Mouse (Mus musculus) olfactory bulb, adult 2 months (tissue): ENCODE results near the gene Rragc. TPM values are rescaled to one million over a fixed set of nuclear protein-coding genes. Genes with fewer than 3 reads are reported as not detected.

Experiments used
- H3K27ac ChIP-seq: fragments of 200-500 bp; 2 replicates; pipeline ENCODE4 v1.5.1; 2012; ENCODE audit warnings: low read depth, low read length; ENCODE audit not compliant: insufficient read depth
- H3K4me1 ChIP-seq: fragments of 200-500 bp; 2 replicates; pipeline ENCODE4 v1.6.1; 2012; ENCODE audit warnings: low read length; ENCODE audit not compliant: control insufficient read depth, insufficient read depth
- H3K4me3 ChIP-seq: fragments of 200-500 bp; 2 replicates; pipeline ENCODE4 v1.5.1; 2012; ENCODE audit warnings: mild to moderate bottlenecking, low read depth, low read length, moderate library complexity; ENCODE audit not compliant: insufficient read depth
- CTCF ChIP-seq: fragments of 200-500 bp; IDR thresholded peaks from 2 replicates; pipeline ENCODE4 v1.5.1; 2012; ENCODE audit warnings: low read depth, mild to moderate bottlenecking, low read length, moderate library complexity; ENCODE audit not compliant: insufficient read depth
- POLR2A ChIP-seq: fragments of 200-500 bp; IDR thresholded peaks from 2 replicates; pipeline ENCODE4 v1.6.1; 2012; ENCODE audit warnings: mild to moderate bottlenecking, low read depth, low read length, moderate library complexity; ENCODE audit not compliant: insufficient read depth
- WGBS: fragments of 180-500 bp; shearing (Covaris S2); methylation state at CpG from one replicate; pipeline ENCODE4 v1.1.7; 2018; 5-methylcytosine and 5-hydroxymethylcytosine counted together
- polyA plus RNA-seq: library from polyadenylated mRNA; stranded (reverse); fragments of >200 nt; gene quantifications from 2 replicates; pipeline ENCODE4 v1.2.4, GENCODE M21; 2012; ENCODE audit warnings: low replicate concordance; ENCODE audit not compliant: missing spikeins, insufficient read depth, insufficient read length

Rragc gene
- polyA plus RNA-seq, 1 experiment, result 118 TPM

DNA sequence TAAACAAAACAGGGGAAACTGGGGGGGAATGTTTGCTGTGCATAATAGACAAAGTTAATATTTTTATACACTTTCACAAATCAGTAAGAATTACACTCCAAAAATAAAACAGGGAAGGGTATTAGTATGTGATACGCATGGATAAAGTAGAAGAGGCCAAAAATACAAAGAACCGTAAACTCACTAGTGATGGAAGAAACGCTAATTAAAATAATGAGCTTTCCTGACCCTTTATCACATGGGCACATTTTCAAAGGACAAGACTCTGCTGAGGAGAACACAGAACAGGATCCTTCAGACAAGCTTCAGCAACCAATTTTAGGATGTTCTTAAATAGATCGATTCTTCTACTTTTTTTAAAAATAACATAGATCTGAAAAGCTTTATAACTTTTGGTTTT is 29.5 kb downstream of the Rragc start:
- no peak overlapping the region for H3K4me3 ChIP-seq
- TF ChIP-seq POLR2A (no peak), CTCF (no peak)
- 0 out of 2 replicates have a peak, but pooled peaks cover 2% of the 10 kb centered on the region for H3K4me1 ChIP-seq
- H3K27ac ChIP-seq, result no peak overlapping the region
- WGBS, result 81% methylated on average over 4 of the region's 4 CpGs

DNA sequence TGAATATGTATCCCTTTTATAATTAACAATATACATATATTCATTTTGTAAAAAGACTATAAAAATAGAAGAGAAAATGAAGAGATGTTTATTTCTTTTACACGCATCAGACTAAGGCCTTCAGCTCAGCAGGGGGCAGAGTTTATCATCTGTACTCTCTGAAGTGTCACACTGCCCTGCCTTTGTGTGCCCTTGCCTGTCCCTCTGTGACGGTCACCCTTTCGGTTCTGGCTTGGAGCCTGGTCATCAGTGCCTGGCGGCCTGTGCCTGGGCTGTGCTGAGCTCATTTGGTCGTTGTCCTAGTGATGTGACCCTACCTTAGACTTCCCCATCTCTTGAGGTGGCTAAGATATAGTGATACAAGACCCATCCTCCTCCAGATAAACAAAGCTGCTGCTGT is 29.9 kb downstream of the Rragc start:
- H3K4me1 ChIP-seq, result 0 out of 2 replicates have a peak, but pooled peaks cover 2% of the 10 kb centered on the region
- 75% methylated on average over 5 of the region's 5 CpGs for WGBS
- H3K4me3 ChIP-seq, result no peak overlapping the region
- TF ChIP-seq CTCF (no peak), POLR2A (no peak)
- H3K27ac ChIP-seq, result no peak overlapping the region

DNA sequence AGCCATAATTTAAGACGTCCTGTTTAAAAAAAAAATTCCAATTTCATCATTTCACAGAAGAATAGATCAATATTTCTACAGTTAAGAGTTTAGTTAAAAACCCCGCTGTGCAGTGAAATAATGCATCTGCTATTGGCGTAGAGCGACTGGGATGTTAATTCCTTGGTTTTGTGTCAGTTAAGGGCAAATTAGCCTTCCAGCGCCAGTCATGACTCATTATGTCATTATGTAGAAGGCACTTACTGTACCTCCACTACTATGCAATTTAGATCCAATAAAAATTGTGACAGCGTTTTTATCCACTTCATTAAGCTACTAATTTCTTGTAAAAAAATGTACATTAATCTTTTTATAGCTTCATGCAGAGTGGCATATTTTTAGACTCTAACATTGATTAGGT is 31.7 kb downstream of the Rragc start:
- WGBS, result 56% methylated on average over 6 of the region's 6 CpGs
- H3K4me3 ChIP-seq, result no peak overlapping the region
- no peak for TF ChIP-seq POLR2A
- TF ChIP-seq CTCF, result no peak
- 0 out of 2 replicates have a peak, but pooled peaks cover 2% of the 10 kb centered on the region for H3K4me1 ChIP-seq
- H3K27ac ChIP-seq, result no peak overlapping the region

DNA sequence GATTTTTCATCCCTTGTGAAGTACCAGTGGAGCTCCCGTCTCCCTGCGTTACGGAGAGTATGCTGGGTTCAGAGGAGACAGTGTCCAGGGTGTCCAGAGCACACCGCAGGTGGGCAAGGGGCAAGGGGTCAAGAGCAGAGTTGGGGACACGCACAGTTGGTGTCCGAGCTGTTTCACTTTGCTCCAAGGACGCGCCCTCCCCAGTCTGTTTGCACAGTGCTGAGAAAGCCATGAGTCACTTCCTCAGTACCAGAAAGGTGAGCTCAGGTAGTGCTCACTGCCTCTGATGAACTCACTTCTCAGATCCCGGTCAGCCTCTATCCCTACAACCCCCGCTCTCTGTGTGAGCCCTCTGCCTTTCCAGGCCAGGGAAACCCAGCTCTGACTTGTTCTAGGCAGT is 32.4 kb downstream of the Rragc start:
- Histone ChIP-seq H3K4me3 (no peak overlapping the region), H3K4me1 (0 out of 2 replicates have a peak, but pooled peaks cover 2% of the 10 kb centered on the region), H3K27ac (no peak overlapping the region)
- 91% methylated on average over 10 of the region's 10 CpGs for WGBS
- no peak for TF ChIP-seq CTCF
- TF ChIP-seq POLR2A, result no peak

DNA sequence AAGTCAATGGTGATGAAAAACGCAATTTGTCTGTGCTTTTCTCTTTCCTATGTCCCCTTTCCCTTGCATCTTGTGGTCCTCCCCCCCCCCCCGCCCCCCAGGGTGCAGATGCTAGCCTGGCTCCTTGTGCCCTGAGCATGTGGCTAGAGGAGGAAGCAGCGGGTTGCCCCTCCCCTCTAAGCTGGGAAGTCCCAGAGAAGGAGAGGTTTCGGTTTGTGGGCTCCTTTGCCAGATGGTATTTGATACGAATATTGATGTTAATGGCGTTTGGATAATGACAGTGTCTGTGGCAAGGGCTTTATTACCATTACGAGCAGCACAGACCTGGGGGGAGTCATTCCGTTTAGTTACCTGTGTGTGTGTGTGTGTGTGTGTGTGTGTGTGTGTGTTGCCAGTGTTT is 34.8 kb downstream of the Rragc start:
- TF ChIP-seq POLR2A (no peak), CTCF (no peak)
- WGBS, result 57% methylated on average over 8 of the region's 8 CpGs
- Histone ChIP-seq H3K27ac (no peak overlapping the region), H3K4me1 (peaks cover 5% of the 10 kb centered on the region; the same call in 1 of the 2 replicates), H3K4me3 (no peak overlapping the region)

DNA sequence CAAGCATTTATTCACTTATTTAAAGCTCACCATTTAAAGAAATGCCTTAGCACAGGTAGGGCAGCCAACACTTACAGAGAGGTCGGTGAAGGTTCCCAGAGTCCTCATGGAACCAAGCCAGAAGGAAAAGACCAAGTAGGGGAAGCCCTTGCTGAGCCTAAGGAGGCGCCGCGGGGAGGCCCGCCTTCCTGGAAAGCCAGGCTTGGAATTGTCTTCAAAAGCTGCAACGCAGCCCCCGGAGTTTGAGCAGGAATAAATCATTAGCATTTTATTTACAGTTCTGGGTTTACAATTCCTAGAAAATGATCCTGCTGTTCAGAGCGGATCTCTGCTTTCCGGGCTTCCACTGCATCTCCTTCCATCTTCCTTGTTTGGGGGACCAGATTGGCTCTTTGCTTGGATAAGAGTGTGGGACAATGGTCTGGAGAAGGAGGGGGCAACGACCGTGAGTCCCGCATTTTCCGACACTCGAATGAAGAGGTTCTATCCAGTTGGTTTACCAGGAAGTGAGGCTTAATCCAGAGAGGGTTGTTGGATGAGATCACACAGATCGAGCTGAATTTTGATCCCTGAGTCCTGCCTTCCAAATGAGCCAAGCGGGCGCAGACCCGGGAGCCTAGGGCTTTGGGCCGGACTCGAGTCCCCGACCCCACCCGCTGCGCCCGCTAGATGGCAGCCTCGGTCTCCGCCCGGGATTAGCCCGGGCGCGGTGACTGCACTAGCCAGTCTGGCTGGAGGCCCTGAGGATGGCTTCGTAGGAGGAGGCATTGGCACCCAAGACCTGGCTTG is 39.7 kb downstream of the Rragc start:
- no peak overlapping the region for H3K27ac ChIP-seq
- no peak overlapping the region for H3K4me3 ChIP-seq
- WGBS, result 6% methylated on average over 31 of the region's 31 CpGs
- TF ChIP-seq POLR2A (no peak), CTCF (peak; percentile 71)
- peaks cover 6% of the 10 kb centered on the region for H3K4me1 ChIP-seq

DNA sequence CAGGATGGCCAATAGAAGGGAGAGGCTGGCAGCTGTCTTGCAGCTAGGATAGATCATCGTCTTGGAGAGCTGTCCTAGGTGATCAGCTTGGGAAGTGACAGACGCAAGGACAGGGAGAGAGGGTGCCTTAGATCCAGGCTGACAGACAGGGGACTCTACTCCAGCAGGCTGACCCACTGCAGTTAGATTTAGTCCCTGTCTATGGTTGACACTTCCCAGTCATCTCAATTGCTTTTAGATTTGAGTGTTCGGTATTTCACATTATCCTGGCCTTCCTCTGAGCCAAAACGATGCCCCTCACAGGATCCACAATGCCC is 40.2 kb downstream of the Rragc start:
- H3K4me3 ChIP-seq, result no peak overlapping the region
- H3K27ac ChIP-seq, result no peak overlapping the region
- peaks cover 6% of the 10 kb centered on the region for H3K4me1 ChIP-seq
- TF ChIP-seq CTCF, result no peak
- no peak for TF ChIP-seq POLR2A
- WGBS, result 74% methylated on average over 4 of the region's 4 CpGs

DNA sequence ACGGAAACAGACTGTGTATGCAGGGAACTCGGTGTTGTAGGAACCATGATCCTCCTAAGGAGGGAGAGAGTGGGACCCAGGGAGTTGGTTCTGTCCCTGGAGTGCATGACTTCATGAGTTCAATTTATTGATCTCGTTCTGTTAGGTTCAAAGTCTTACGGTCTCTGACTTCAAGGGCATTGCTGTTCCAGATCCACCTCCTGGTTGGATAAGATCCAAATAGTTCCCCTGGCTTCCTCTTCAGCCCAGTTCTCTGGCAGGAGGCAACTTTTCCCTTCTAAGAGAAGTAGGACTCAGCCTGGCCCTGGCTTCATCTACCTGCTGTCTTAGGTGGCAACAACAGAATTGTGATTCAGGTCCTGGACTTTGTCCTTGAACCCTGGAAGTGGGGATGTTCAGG is 40.6 kb downstream of the Rragc start:
- no peak overlapping the region for H3K27ac ChIP-seq
- WGBS, result 80% methylated on average over 4 of the region's 4 CpGs
- TF ChIP-seq POLR2A (no peak), CTCF (no peak)

DNA sequence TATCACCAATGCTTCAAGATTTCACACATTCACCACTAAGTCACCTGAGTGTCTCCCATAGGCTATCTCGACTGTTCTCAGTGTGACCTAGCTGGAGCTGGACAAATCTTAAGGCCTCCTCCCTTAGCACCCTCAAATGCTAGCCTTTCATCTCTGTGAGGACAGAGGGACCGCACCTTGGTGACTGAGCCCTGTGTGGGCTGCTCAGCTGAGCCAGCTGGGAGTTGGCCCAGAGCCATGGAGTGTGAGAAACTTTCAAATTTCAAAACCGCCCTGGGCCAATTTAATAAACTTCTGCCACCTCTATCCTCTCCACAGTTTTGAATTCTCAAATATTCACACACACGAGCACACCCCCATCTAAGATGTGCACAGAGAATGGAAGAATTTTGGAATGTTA is 43.7 kb downstream of the Rragc start:
- 79% methylated on average over 4 of the region's 4 CpGs for WGBS
- TF ChIP-seq CTCF (no peak), POLR2A (no peak)
- Histone ChIP-seq H3K27ac (no peak overlapping the region), H3K4me3 (no peak overlapping the region), H3K4me1 (peaks cover 8% of the 10 kb centered on the region)

More for the DNA sequence above, 40.6 kb downstream of the Rragc start:
- Histone ChIP-seq H3K4me1 (peaks cover 7% of the 10 kb centered on the region), H3K4me3 (no peak overlapping the region)
